Mouse (Mus musculus): ENCODE results near the gene Zc4h2.

Zc4h2 gene

GRCm38 (mm10) chrX:95657804-95658599 lies at the start of gene Zc4h2:
TSS of gene Zc4h2 (minus strand) at chrX:95658509.
- peak; percentile 86 for DNase-seq

- peak; percentile 12 for DNase-seq
Measured at GRCm38 (mm10) chrX:95687119-95687518, 28.8 kb upstream of the Zc4h2 start.

GRCm38 (mm10) chrX:95682206-95682605 lies 23.9 kb upstream of the Zc4h2 start:
- no peak for DNase-seq

GRCm38 (mm10) chrX:95658600-95659084 lies 333 bp upstream of the Zc4h2 start:
- DNase-seq: no peak

- DNase-seq: no peak
Measured at GRCm38 (mm10) chrX:95600609-95601008, 57.7 kb downstream of the Zc4h2 start.
